Mouse (Mus musculus) hindbrain, postnatal 0 days (tissue): Measurements from ENCODE around the gene Narfl. TPM values are rescaled to one million over a fixed set of nuclear protein-coding genes. Genes with fewer than 3 reads are reported as not detected.

Experiments
- ATAC-seq: fragments of 200-750 bp; cut with Nextera tagmentation; 2 replicates; pipeline ENCODE4 v1.8.0; 2017; ENCODE audit warnings: mild to moderate bottlenecking, moderate TSS enrichment, moderate library complexity
- DNase-seq: peaks from one replicate; pipeline ENCODE4 v3.0.0-alpha.2; 2015; ENCODE audit warnings: low spot score
- H3K27ac ChIP-seq: fragments of 300-500 bp; sonication (generic); 2 replicates; pipeline ENCODE4 v1.5.1; 2014; ENCODE audit warnings: mild to moderate bottlenecking
- H3K27me3 ChIP-seq: fragments of 300-500 bp; sonication (generic); 2 replicates; pipeline ENCODE4 v1.6.1; 2014; ENCODE audit warnings: low read length, mixed read lengths; ENCODE audit not compliant: insufficient read depth
- H3K36me3 ChIP-seq: fragments of 300-500 bp; sonication (generic); 2 replicates; pipeline ENCODE4 v1.6.1; 2014; ENCODE audit warnings: low read length, mixed read lengths; ENCODE audit not compliant: insufficient read depth
- H3K4me1 ChIP-seq: fragments of 300-500 bp; sonication (generic); 2 replicates; pipeline ENCODE4 v1.6.1; 2014; ENCODE audit warnings: antibody characterized with exemption, low read length, mixed read lengths; ENCODE audit not compliant: insufficient read depth
- H3K4me2 ChIP-seq: fragments of 300-500 bp; sonication (generic); 2 replicates; pipeline ENCODE4 v1.6.1; 2014; ENCODE audit warnings: low read depth, mild to moderate bottlenecking, low read length, moderate library complexity, mixed read lengths
- H3K4me3 ChIP-seq: fragments of 300-500 bp; sonication (generic); 2 replicates; pipeline ENCODE4 v1.5.1; 2014; ENCODE audit warnings: low read length
- H3K9ac ChIP-seq: fragments of 300-500 bp; sonication (generic); replicated peaks from 2 replicates; pipeline ENCODE4 v1.6.1; 2014; ENCODE audit warnings: mild to moderate bottlenecking, low read length, moderate library complexity, mixed read lengths
- H3K9me3 ChIP-seq: fragments of 300-500 bp; sonication (generic); 2 replicates; pipeline ENCODE4 v1.6.1; 2016; ENCODE audit warnings: low read length, mixed read lengths
- CTCF ChIP-seq: IDR thresholded peaks from 2 replicates; pipeline ENCODE4 v1.5.1; 2016; ENCODE audit warnings: antibody characterized with exemption, control low read depth, low read depth
- WGBS: fragments of 180-500 bp; shearing (Covaris S2); extraction: QIAGEN DNeasy Blood & Tissue Kit; methylation state at CpG from one replicate; pipeline ENCODE4 v1.1.7; 2014; 5-methylcytosine and 5-hydroxymethylcytosine counted together
- polyA plus RNA-seq: library from polyadenylated mRNA; unstranded; fragments of >200 nt; fragmentation: Nextera tagmentation; extraction: Ambion mirVana; gene quantifications from 2 replicates; pipeline ENCODE4 v1.2.1, GENCODE M21; 2015
- total RNA-seq: library from RNA; depleted of rRNA; stranded (reverse); fragments of >200 nt; gene quantifications from 2 replicates; pipeline ENCODE4 v1.2.3, GENCODE M21; 2014

The Narfl gene
- total and polyA plus RNA-seq, 2 experiments from 2014 or later: 27.9 to 28.2 TPM

GRCm38 (mm10) chr17:25786781-25787504 is 13.4 kb downstream of the Narfl start:
- Histone ChIP-seq H3K27ac (no peak overlapping the region), H3K4me1 (peaks cover 9% of the 10 kb centered on the region), H3K9me3 (no peaks in the 10 kb centered on the region), H3K4me2 (no peak overlapping the region), H3K9ac (no peak overlapping the region), H3K36me3 (peaks cover 18% of the 10 kb centered on the region), H3K27me3 (no peaks in the 10 kb centered on the region), H3K4me3 (no peak overlapping the region)
- WGBS: 94% methylated on average over 9 of the region's 9 CpGs
- ATAC-seq: no peak
- no peak for DNase-seq
- no peak for TF ChIP-seq CTCF

- no peaks in the 10 kb centered on the region for H3K9me3 ChIP-seq
- H3K36me3 ChIP-seq: peaks cover 4% of the 10 kb centered on the region
- peak overlapping the region; percentile 66 for H3K4me3 ChIP-seq
- DNase-seq (peak; percentile 51), ATAC-seq (peak; percentile 3; the same call in 1 of the 2 replicates)
- peak overlapping the region; percentile 67 for H3K9ac ChIP-seq
- H3K27me3 ChIP-seq: no peaks in the 10 kb centered on the region
- peaks cover 10% of the 10 kb centered on the region; the same call in 1 of the 2 replicates for H3K4me1 ChIP-seq
- H3K27ac ChIP-seq: peak overlapping the region; percentile 94
- peak; percentile 40 for TF ChIP-seq CTCF
- peak overlapping the region; percentile 95 for H3K4me2 ChIP-seq
- WGBS: 22% methylated on average over 19 of the region's 19 CpGs
Measured at GRCm38 (mm10) chr17:25791320-25791842, 17.8 kb downstream of the Narfl start.

GRCm38 (mm10) chr17:25791843-25792527 is 18.4 kb downstream of the Narfl start:
- H3K4me1 ChIP-seq: peaks cover 15% of the 10 kb centered on the region; the same call in 1 of the 2 replicates
- no peaks in the 10 kb centered on the region for H3K27me3 ChIP-seq
- ATAC-seq: peak; percentile 62
- H3K27ac ChIP-seq: peak overlapping the region; percentile 94
- under 1% methylated on average over 45 of the region's 45 CpGs for WGBS
- peak overlapping the region; percentile 66 for H3K4me3 ChIP-seq
- peak overlapping the region; percentile 67 for H3K9ac ChIP-seq
- peak; percentile 91 for DNase-seq
- no peak for TF ChIP-seq CTCF
- H3K36me3 ChIP-seq: peaks cover 4% of the 10 kb centered on the region
- H3K4me2 ChIP-seq: peak overlapping the region; percentile 95
- no peaks in the 10 kb centered on the region for H3K9me3 ChIP-seq

- DNase-seq: peak; percentile 84
- 1% methylated on average over 14 of the region's 14 CpGs for WGBS
- Histone ChIP-seq H3K27me3 (no peaks in the 10 kb centered on the region), H3K4me2 (peak within 1 kb of the TSS; percentile 95), H3K4me3 (peak within 1 kb of the TSS; percentile 66), H3K9ac (peak within 1 kb of the TSS; percentile 67), H3K9me3 (no peaks in the 10 kb centered on the region), H3K4me1 (peaks cover 19% of the 10 kb centered on the region; the same call in 1 of the 2 replicates), H3K27ac (peak within 1 kb of the TSS; percentile 94), H3K36me3 (peaks cover 4% of the 10 kb centered on the region)
- peak; percentile 69 for ATAC-seq
- no peak for TF ChIP-seq CTCF
Measured at GRCm38 (mm10) chr17:25792615-25793014, 19.0 kb downstream of the Narfl start, which contains the start of gene Fam173a. TSS of gene Fam173a (minus strand) at chr17:25792901.

- ATAC-seq: no peak
- H3K9ac ChIP-seq: 0 out of 2 replicates have a peak overlapping the region, but pooled peaks have one; percentile 3
- peaks cover 19% of the 10 kb centered on the region; the same call in 1 of the 2 replicates for H3K4me1 ChIP-seq
- peak overlapping the region; percentile 94 for H3K27ac ChIP-seq
- peaks cover 4% of the 10 kb centered on the region; the same call in 1 of the 2 replicates for H3K36me3 ChIP-seq
- WGBS: 16% methylated on average over 13 of the region's 13 CpGs
- no peaks in the 10 kb centered on the region for H3K9me3 ChIP-seq
- TF ChIP-seq CTCF: no peak
- peak overlapping the region; percentile 75 for H3K4me2 ChIP-seq
- peak; percentile 55 for DNase-seq
- H3K4me3 ChIP-seq: no peak overlapping the region
- H3K27me3 ChIP-seq: no peaks in the 10 kb centered on the region
Measured at GRCm38 (mm10) chr17:25794197-25794596, 20.6 kb downstream of the Narfl start.

GRCm38 (mm10) chr17:25794998-25795397 is 21.4 kb downstream of the Narfl start:
- ATAC-seq: no peak
- Histone ChIP-seq H3K27me3 (no peaks in the 10 kb centered on the region), H3K4me1 (peaks cover 19% of the 10 kb centered on the region; the same call in 1 of the 2 replicates), H3K9me3 (no peaks in the 10 kb centered on the region), H3K36me3 (no peaks in the 10 kb centered on the region), H3K4me3 (peak overlapping the region; percentile 14; the same call in 1 of the 2 replicates), H3K4me2 (peak overlapping the region; percentile 75), H3K9ac (peak overlapping the region; percentile 28), H3K27ac (peak overlapping the region; percentile 94)
- WGBS: 37% methylated on average over 17 of the region's 17 CpGs
- DNase-seq: no peak
- no peak for TF ChIP-seq CTCF
